Mouse (Mus musculus) kidney, postnatal 4 days (tissue): ENCODE measurements around the gene C2cd5.

Experiments used
- DNase-seq, 2 experiments: peaks; one replicate each; pipeline ENCODE4 v3.0.0; 2021; ENCODE audit warnings: mixed read lengths in 2 of 2

The C2cd5 gene

GRCm38 (mm10) chr6:143115011-143115445, 15.1 kb upstream of the C2cd5 start:
- peak; percentile 40 to 59 for DNase-seq

- DNase-seq, result peak; percentile 61 to 75
These were observed 14.6 kb upstream of the C2cd5 start for GRCm38 (mm10) chr6:143114556-143114955.

GRCm38 (mm10) chr6:143110371-143110770, 10.4 kb upstream of the C2cd5 start:
- DNase-seq, result peak in 1 of 2 experiments; percentile 31

- no peak for DNase-seq
These were observed 9.8 kb upstream of the C2cd5 start for GRCm38 (mm10) chr6:143109622-143110218.

- DNase-seq, result no peak
These were observed 8.1 kb upstream of the C2cd5 start for GRCm38 (mm10) chr6:143108031-143108430.

- DNase-seq, result no peak
These were observed 7.7 kb upstream of the C2cd5 start for GRCm38 (mm10) chr6:143107611-143108010.

GRCm38 (mm10) chr6:143105766-143106165, 5.8 kb upstream of the C2cd5 start:
- no peak for DNase-seq

- DNase-seq, result no peak
These were observed 4.2 kb upstream of the C2cd5 start for GRCm38 (mm10) chr6:143103981-143104680.

GRCm38 (mm10) chr6:143100478-143101115, 656 bp upstream of the C2cd5 start:
- no peak for DNase-seq

GRCm38 (mm10) chr6:143099281-143099680, 660 bp downstream of the C2cd5 start:
- DNase-seq, result peak in 1 of 2 experiments; percentile 70

GRCm38 (mm10) chr6:143095126-143095525, 4.8 kb downstream of the C2cd5 start:
- DNase-seq, result no peak

- DNase-seq, result no peak
These were observed 7.1 kb downstream of the C2cd5 start for GRCm38 (mm10) chr6:143092856-143093255.

- DNase-seq, result no peak
These were observed 8.9 kb downstream of the C2cd5 start for GRCm38 (mm10) chr6:143091076-143091475.

- no peak for DNase-seq
These were observed 12.6 kb downstream of the C2cd5 start for GRCm38 (mm10) chr6:143087332-143087731.

GRCm38 (mm10) chr6:143085898-143086297, 14.0 kb downstream of the C2cd5 start:
- no peak for DNase-seq

- no peak for DNase-seq
These were observed 15.5 kb downstream of the C2cd5 start for GRCm38 (mm10) chr6:143084314-143085025.

GRCm38 (mm10) chr6:143081479-143082106, 18.3 kb downstream of the C2cd5 start:
- no peak for DNase-seq

- DNase-seq, result no peak
These were observed 19.2 kb downstream of the C2cd5 start for GRCm38 (mm10) chr6:143080774-143081173.

- DNase-seq, result no peak
These were observed 20.8 kb downstream of the C2cd5 start for GRCm38 (mm10) chr6:143079126-143079525.

GRCm38 (mm10) chr6:143076461-143076860, 23.5 kb downstream of the C2cd5 start:
- DNase-seq, result no peak

- no peak for DNase-seq
These were observed 26.0 kb downstream of the C2cd5 start for GRCm38 (mm10) chr6:143073914-143074313.

GRCm38 (mm10) chr6:143073476-143073875, 26.5 kb downstream of the C2cd5 start:
- no peak for DNase-seq
